Mouse (Mus musculus): ENCODE results near the gene Ndufa6.

DNA sequence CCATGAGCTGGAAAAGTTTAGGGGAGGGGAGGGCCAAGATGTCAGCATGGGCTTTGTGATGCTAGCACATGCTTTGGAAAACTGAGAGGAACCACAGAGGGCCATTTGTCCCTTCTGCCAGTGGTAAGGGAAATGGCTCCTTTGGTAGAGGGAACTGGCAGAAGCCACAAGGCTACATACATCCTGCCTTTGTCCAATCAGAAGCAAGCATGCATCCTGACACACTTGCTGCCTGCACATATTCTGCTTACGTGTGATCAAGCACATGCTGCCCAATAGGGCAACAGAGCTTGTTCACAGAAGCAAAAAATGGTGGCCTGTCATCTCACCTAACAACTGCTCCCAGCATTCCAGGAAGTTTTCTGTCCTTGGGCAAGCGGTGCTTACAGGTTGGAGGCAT lies 28.7 kb downstream of the Ndufa6 start:
- no peak for TF ChIP-seq MEF2A (IDR thresholded peaks at IDR 0.05; ENCODE audit: extremely low read depth, insufficient replicate concordance, low read depth, low read length, poor library complexity, severe bottlenecking)
- no peak for TF ChIP-seq GATA1 (IDR thresholded peaks at IDR 0.05; ENCODE audit: low read depth, low read length)
- no peak for TF ChIP-seq EP300 (IDR thresholded peaks at IDR 0.05; ENCODE audit: low read depth in 1 of 2, low read length in 2 of 2)
- TF ChIP-seq CHD1 (IDR thresholded peaks at IDR 0.05; ENCODE audit: low read depth, low read length) = no peak
- no peak for TF ChIP-seq MAFK (IDR thresholded peaks at IDR 0.05; ENCODE audit: borderline replicate concordance, low read depth, low read length)
- TF ChIP-seq ZKSCAN1 (IDR thresholded peaks at IDR 0.05; ENCODE audit: low read depth, low read length) = no peak
- no peak for TF ChIP-seq CTCF (IDR thresholded peaks at IDR 0.05 in 2 of 3, conservative IDR thresholded peaks at IDR 0.05 in 1 of 3; ENCODE audit: control insufficient read depth in 1 of 3, insufficient read depth in 1 of 3, low read depth in 2 of 3, low read length in 3 of 3, poor library complexity in 1 of 3, severe bottlenecking in 1 of 3)
- TF ChIP-seq ELF1 (IDR thresholded peaks at IDR 0.05; ENCODE audit: low read depth, low read length) = no peak
- no peak for TF ChIP-seq POLR2A (IDR thresholded peaks at IDR 0.05; ENCODE audit: control insufficient read depth in 1 of 2, insufficient read depth in 1 of 2, low read depth in 1 of 2, low read length in 2 of 2, poor library complexity in 1 of 2)
- TF ChIP-seq POLR2AphosphoS2 (IDR thresholded peaks at IDR 0.05; ENCODE audit: low read length) = no peak
- TF ChIP-seq UBTF (IDR thresholded peaks at IDR 0.05; ENCODE audit: borderline replicate concordance, insufficient read depth, low read depth, low read length) = no peak
- TF ChIP-seq USF2 (IDR thresholded peaks at IDR 0.05; ENCODE audit: borderline replicate concordance in 1 of 2, insufficient read depth in 1 of 2, low read depth in 1 of 2, low read length in 2 of 2) = no peak
- no peak for TF ChIP-seq GABPA (IDR thresholded peaks at IDR 0.05; ENCODE audit: low read depth, low read length)
- TF ChIP-seq ETS1 (IDR thresholded peaks at IDR 0.05; ENCODE audit: low read depth, low read length) = no peak
